Mouse (Mus musculus) midbrain, embryonic 14.5 days (tissue): ENCODE measurements at regions not wholly inside any gene's neighbourhood (a gene's known extent, or its start where the extent isn't known, plus 50 kb on each side); places are given as distances from the start of the nearest gene placed in this dataset.

Experiments
- ATAC-seq: fragments of 200-750 bp; cut with Nextera tagmentation; 2 replicates; pipeline ENCODE4 v1.8.0; 2017; ENCODE audit warnings: moderate number of reproducible peaks, moderate library complexity; ENCODE audit not compliant: low FRiP score, low TSS enrichment
- DNase-seq: peaks from one replicate; pipeline ENCODE4 v3.0.0-alpha.2; 2015
- H3K27ac ChIP-seq: fragments of 300-500 bp; sonication (generic); replicated peaks from 2 replicates; pipeline ENCODE4 v1.5.1; 2014; ENCODE audit warnings: mild to moderate bottlenecking, low read depth, low read length, moderate library complexity
- H3K27me3 ChIP-seq: fragments of 300-500 bp; sonication (generic); 2 replicates; pipeline ENCODE4 v1.6.1; 2014; ENCODE audit warnings: low read length, control low read depth, mixed read lengths; ENCODE audit not compliant: control insufficient read depth, insufficient read depth
- H3K36me3 ChIP-seq: fragments of 300-500 bp; sonication (generic); 2 replicates; pipeline ENCODE4 v1.6.1; 2014; ENCODE audit warnings: low read length, control low read depth; ENCODE audit not compliant: control insufficient read depth, insufficient read depth
- H3K4me1 ChIP-seq: fragments of 300-500 bp; sonication (generic); 2 replicates; pipeline ENCODE4 v1.6.1; 2014; ENCODE audit warnings: mild to moderate bottlenecking, antibody characterized with exemption, low read length, control low read depth; ENCODE audit not compliant: control insufficient read depth, insufficient read depth
- H3K4me2 ChIP-seq: fragments of 300-500 bp; sonication (generic); 2 replicates; pipeline ENCODE4 v1.6.1; 2014; ENCODE audit warnings: mild to moderate bottlenecking, low read length, moderate library complexity
- H3K4me3 ChIP-seq: fragments of 300-500 bp; sonication (generic); replicated peaks from 2 replicates; pipeline ENCODE4 v1.5.1; 2014; ENCODE audit warnings: low read depth, low read length
- H3K9ac ChIP-seq: fragments of 300-500 bp; sonication (generic); replicated peaks from 2 replicates; pipeline ENCODE4 v1.6.1; 2014; ENCODE audit warnings: mild to moderate bottlenecking, low read length, moderate library complexity
- H3K9me3 ChIP-seq: fragments of 300-500 bp; sonication (generic); 2 replicates; pipeline ENCODE4 v1.6.1; 2016; ENCODE audit warnings: low read length, control low read depth, mixed read lengths; ENCODE audit not compliant: control insufficient read depth
- WGBS: fragments of 180-500 bp; shearing (Covaris S2); extraction: QIAGEN DNeasy Blood & Tissue Kit; methylation state at CpG from one replicate; pipeline ENCODE4 v1.1.7; 2014; 5-methylcytosine and 5-hydroxymethylcytosine counted together

GRCm38 (mm10) chr14:28740076-28740475 is 235.5 kb downstream of the Wnt5a start:
- Histone ChIP-seq H3K9me3 (no peaks in the 10 kb centered on the region), H3K4me3 (no peak overlapping the region), H3K4me1 (no peaks in the 10 kb centered on the region), H3K36me3 (no peaks in the 10 kb centered on the region), H3K27ac (no peak overlapping the region), H3K27me3 (no peaks in the 10 kb centered on the region), H3K9ac (no peak overlapping the region), H3K4me2 (no peak overlapping the region)
- no peak for DNase-seq
- ATAC-seq, result no peak
- 79% methylated on average over 1 of the region's 1 CpGs for WGBS

DNA sequence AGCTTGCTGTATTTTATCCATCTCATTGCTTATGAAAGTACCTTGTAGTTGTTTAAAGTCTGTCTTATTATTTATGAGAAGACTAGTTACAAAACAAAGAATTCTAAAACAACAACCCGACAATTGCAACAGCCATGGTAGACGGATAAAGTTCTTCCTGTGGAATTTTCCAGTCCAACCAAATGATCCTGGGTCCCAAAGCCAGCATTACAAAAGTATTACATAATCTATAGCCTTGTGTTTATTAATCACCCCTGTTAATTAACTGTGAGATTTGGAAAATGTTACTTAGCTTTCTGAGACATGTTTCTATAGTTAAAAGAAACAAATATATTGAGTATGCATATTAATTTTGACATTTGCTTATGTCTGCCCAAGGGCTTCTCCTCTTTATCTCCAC is 236.9 kb downstream of the Wnt5a start:
- Histone ChIP-seq H3K4me2 (no peak overlapping the region), H3K9ac (no peak overlapping the region), H3K27me3 (no peaks in the 10 kb centered on the region), H3K9me3 (no peaks in the 10 kb centered on the region), H3K4me3 (no peak overlapping the region), H3K4me1 (no peaks in the 10 kb centered on the region), H3K27ac (no peak overlapping the region), H3K36me3 (no peaks in the 10 kb centered on the region)
- DNase-seq (no peak), ATAC-seq (no peak)
- WGBS, result 89% methylated on average over 2 of the region's 2 CpGs

- no peak for DNase-seq
- H3K27me3 ChIP-seq, result no peaks in the 10 kb centered on the region
- H3K4me2 ChIP-seq, result no peak overlapping the region
- no peak overlapping the region for H3K27ac ChIP-seq
- no peak overlapping the region for H3K4me3 ChIP-seq
- H3K36me3 ChIP-seq, result no peaks in the 10 kb centered on the region
- 88% methylated on average over 4 of the region's 4 CpGs for WGBS
- no peaks in the 10 kb centered on the region for H3K4me1 ChIP-seq
- no peaks in the 10 kb centered on the region for H3K9me3 ChIP-seq
- ATAC-seq, result no peak
- H3K9ac ChIP-seq, result no peak overlapping the region
Measured at GRCm38 (mm10) chr14:28743673-28744072, 239.1 kb downstream of the Wnt5a start.

DNA sequence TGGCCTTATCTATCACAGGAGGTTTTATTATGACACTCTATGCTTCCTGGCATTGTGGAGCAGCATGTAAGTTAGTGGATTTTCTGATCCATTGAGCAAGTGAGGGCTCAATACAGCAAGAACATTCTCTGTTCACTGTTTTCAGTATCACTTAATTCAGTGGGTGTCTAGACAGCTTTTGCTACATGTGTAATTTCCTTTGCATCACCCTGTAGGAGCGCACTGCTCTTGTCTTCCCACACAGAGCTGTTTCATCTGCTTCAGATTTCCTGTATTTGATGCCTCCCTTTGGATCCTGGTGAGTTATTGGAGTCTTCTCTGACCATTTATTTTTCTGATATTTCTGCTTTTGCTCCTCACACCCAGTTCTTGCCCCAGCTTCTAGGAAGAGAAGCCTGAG is 245.8 kb downstream of the Wnt5a start:
- no peak overlapping the region for H3K9ac ChIP-seq
- no peaks in the 10 kb centered on the region for H3K36me3 ChIP-seq
- no peaks in the 10 kb centered on the region for H3K27me3 ChIP-seq
- H3K9me3 ChIP-seq, result no peaks in the 10 kb centered on the region
- no peak overlapping the region for H3K4me2 ChIP-seq
- H3K27ac ChIP-seq, result no peak overlapping the region
- ATAC-seq (no peak), DNase-seq (no peak)
- no peaks in the 10 kb centered on the region for H3K4me1 ChIP-seq
- H3K4me3 ChIP-seq, result no peak overlapping the region
- 96% methylated on average over 1 of the region's 1 CpGs for WGBS

- no peak overlapping the region for H3K27ac ChIP-seq
- no peak overlapping the region for H3K4me2 ChIP-seq
- 86% methylated on average over 1 of the region's 1 CpGs for WGBS
- DNase-seq (no peak), ATAC-seq (no peak)
- no peaks in the 10 kb centered on the region for H3K36me3 ChIP-seq
- H3K27me3 ChIP-seq, result no peaks in the 10 kb centered on the region
- no peaks in the 10 kb centered on the region for H3K9me3 ChIP-seq
- no peak overlapping the region for H3K4me3 ChIP-seq
- no peaks in the 10 kb centered on the region for H3K4me1 ChIP-seq
- no peak overlapping the region for H3K9ac ChIP-seq
Measured at GRCm38 (mm10) chr14:28765201-28765600, 252.8 kb upstream of the Lrtm1 start.

DNA sequence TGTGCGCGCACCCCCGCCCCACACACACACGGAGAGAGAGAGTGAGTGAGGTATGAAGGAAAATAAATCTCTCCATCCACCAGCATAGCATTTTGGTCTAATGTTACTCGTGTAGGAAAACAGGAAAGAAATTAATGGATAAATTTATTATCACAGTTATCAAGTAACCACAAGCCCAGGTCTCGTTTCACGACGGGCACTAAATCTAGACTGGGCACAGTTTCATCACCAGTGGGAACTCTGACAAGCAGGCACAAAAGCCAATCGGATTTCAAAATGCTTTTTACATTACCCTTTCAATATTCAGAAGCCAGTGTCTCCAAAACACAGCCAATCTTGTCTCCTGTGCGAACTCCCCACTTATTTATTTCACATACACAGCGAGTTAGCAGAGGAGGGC is 244.9 kb upstream of the Lrtm1 start:
- WGBS, result 82% methylated on average over 11 of the region's 11 CpGs
- no peak for ATAC-seq

DNA sequence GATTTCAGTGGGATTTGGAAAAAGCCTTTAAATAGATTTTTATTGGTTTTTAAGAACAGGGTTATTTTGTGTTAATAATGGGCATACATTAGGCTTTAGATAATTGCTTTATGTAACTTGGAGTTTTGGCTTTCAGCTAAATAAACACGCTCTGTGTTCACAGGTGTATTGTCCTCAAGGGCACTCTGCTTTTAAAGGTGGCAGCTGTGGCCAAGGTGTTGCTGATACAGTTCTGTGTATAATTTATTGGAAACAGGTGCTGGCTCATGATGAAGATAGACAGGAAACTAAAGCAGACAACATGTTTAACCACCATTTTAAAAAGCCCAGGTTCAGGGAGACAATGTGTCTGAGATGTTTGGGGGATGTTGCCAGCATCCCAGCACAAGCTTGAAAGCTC is 242.3 kb upstream of the Lrtm1 start:
- H3K9me3 ChIP-seq, result no peaks in the 10 kb centered on the region
- no peak overlapping the region for H3K4me2 ChIP-seq
- no peaks in the 10 kb centered on the region for H3K27me3 ChIP-seq
- ATAC-seq (no peak), DNase-seq (no peak)
- H3K27ac ChIP-seq, result no peak overlapping the region
- 89% methylated on average over 1 of the region's 1 CpGs for WGBS
- H3K4me1 ChIP-seq, result no peaks in the 10 kb centered on the region
- H3K4me3 ChIP-seq, result no peak overlapping the region
- no peak overlapping the region for H3K9ac ChIP-seq
- H3K36me3 ChIP-seq, result no peaks in the 10 kb centered on the region

More for the DNA sequence above, 244.9 kb upstream of the Lrtm1 start:
- DNase-seq, result no peak
- H3K4me1 ChIP-seq, result no peaks in the 10 kb centered on the region
- no peak overlapping the region for H3K4me3 ChIP-seq
- H3K36me3 ChIP-seq, result no peaks in the 10 kb centered on the region
- H3K9me3 ChIP-seq, result no peaks in the 10 kb centered on the region
- H3K27ac ChIP-seq, result no peak overlapping the region
- H3K9ac ChIP-seq, result no peak overlapping the region
- H3K4me2 ChIP-seq, result no peak overlapping the region
- H3K27me3 ChIP-seq, result no peaks in the 10 kb centered on the region

- H3K9ac ChIP-seq, result no peak overlapping the region
- DNase-seq (no peak), ATAC-seq (no peak)
- no peak overlapping the region for H3K4me2 ChIP-seq
- H3K36me3 ChIP-seq, result no peaks in the 10 kb centered on the region
- no peaks in the 10 kb centered on the region for H3K27me3 ChIP-seq
- no peaks in the 10 kb centered on the region for H3K4me1 ChIP-seq
- no peak overlapping the region for H3K27ac ChIP-seq
- WGBS, result 91% methylated on average over 8 of the region's 8 CpGs
- no peak overlapping the region for H3K4me3 ChIP-seq
- H3K9me3 ChIP-seq, result no peaks in the 10 kb centered on the region
Measured at GRCm38 (mm10) chr14:28777791-28778190, 240.2 kb upstream of the Lrtm1 start.

GRCm38 (mm10) chr14:28781660-28782059 is 236.3 kb upstream of the Lrtm1 start:
- H3K36me3 ChIP-seq, result no peaks in the 10 kb centered on the region
- WGBS, result 91% methylated on average over 7 of the region's 7 CpGs
- DNase-seq, result no peak
- no peaks in the 10 kb centered on the region for H3K27me3 ChIP-seq
- H3K4me3 ChIP-seq, result no peak overlapping the region
- no peak for ATAC-seq
- H3K4me1 ChIP-seq, result no peaks in the 10 kb centered on the region
- no peak overlapping the region for H3K4me2 ChIP-seq
- no peaks in the 10 kb centered on the region for H3K9me3 ChIP-seq
- no peak overlapping the region for H3K27ac ChIP-seq
- no peak overlapping the region for H3K9ac ChIP-seq
